Mouse (Mus musculus) kidney, postnatal 0 days (tissue): ENCODE results near the gene Dpf2. TPM values are rescaled to one million over a fixed set of nuclear protein-coding genes. Genes with fewer than 3 reads are reported as not detected.

ENCODE experiments used
- ATAC-seq: fragments of 200-750 bp; cut with Nextera tagmentation; replicated peaks from 2 replicates; pipeline ENCODE4 v1.8.0; 2017; ENCODE audit warnings: low read depth, moderate number of reproducible peaks, moderate TSS enrichment, moderate library complexity; ENCODE audit not compliant: low FRiP score
- DNase-seq: peaks from one replicate; pipeline ENCODE4 v3.0.0-alpha.2; 2016; ENCODE audit warnings: low spot score
- H3K27ac ChIP-seq: fragments of 300-500 bp; sonication (generic); 2 replicates; pipeline ENCODE4 v1.5.1; 2014; ENCODE audit warnings: mild to moderate bottlenecking
- H3K27me3 ChIP-seq: fragments of 300-500 bp; sonication (generic); 2 replicates; pipeline ENCODE4 v1.6.1; 2014; ENCODE audit warnings: low read length, mixed read lengths; ENCODE audit not compliant: insufficient read depth
- H3K36me3 ChIP-seq: fragments of 300-500 bp; sonication (generic); 2 replicates; pipeline ENCODE4 v1.6.1; 2014; ENCODE audit warnings: low read length, mixed read lengths; ENCODE audit not compliant: insufficient read depth
- H3K4me1 ChIP-seq: fragments of 300-500 bp; sonication (generic); replicated peaks from 2 replicates; pipeline ENCODE4 v1.6.1; 2014; ENCODE audit warnings: antibody characterized with exemption, low read length, mixed read lengths; ENCODE audit not compliant: insufficient read depth
- H3K4me2 ChIP-seq: fragments of 300-500 bp; sonication (generic); 2 replicates; pipeline ENCODE4 v1.6.1; 2014; ENCODE audit warnings: mild to moderate bottlenecking, low read length, moderate library complexity, mixed read lengths
- H3K4me3 ChIP-seq: fragments of 300-500 bp; sonication (generic); replicated peaks from 2 replicates; pipeline ENCODE4 v1.5.1; 2014; ENCODE audit warnings: low read depth, low read length
- H3K9ac ChIP-seq: fragments of 300-500 bp; sonication (generic); 2 replicates; pipeline ENCODE4 v1.6.1; 2014; ENCODE audit warnings: low read depth, low read length
- H3K9me3 ChIP-seq: fragments of 300-500 bp; sonication (generic); replicated peaks from 2 replicates; pipeline ENCODE4 v1.6.1; 2016; ENCODE audit warnings: low read length, inconsistent platforms, mixed read lengths
- CTCF ChIP-seq: IDR thresholded peaks from 2 replicates; pipeline ENCODE4 v1.5.1; 2016; ENCODE audit warnings: antibody characterized with exemption, low read depth, mild to moderate bottlenecking, moderate library complexity
- WGBS: fragments of 180-500 bp; shearing (Covaris S2); extraction: QIAGEN DNeasy Blood & Tissue Kit; methylation state at CpG from one replicate; pipeline ENCODE4 v1.1.7; 2014; 5-methylcytosine and 5-hydroxymethylcytosine counted together
- polyA plus RNA-seq: library from polyadenylated mRNA; unstranded; fragments of >200 nt; fragmentation: Nextera tagmentation; extraction: Ambion mirVana; gene quantifications from 2 replicates; pipeline ENCODE4 v1.2.1, GENCODE M21; 2015

Dpf2 gene
- polyA plus RNA-seq, 1 experiment from 2014 or later: 109 TPM

- WGBS: 2% methylated on average over 14 of the region's 14 CpGs
- H3K36me3 ChIP-seq: peaks cover 12% of the 10 kb centered on the region; the same call in 1 of the 2 replicates
- DNase-seq (no peak), ATAC-seq (no peak)
- TF ChIP-seq CTCF: no peak
- H3K4me2 ChIP-seq: peak overlapping the region; percentile 80
- H3K9me3 ChIP-seq: no peaks in the 10 kb centered on the region
- H3K4me1 ChIP-seq: peaks cover 17% of the 10 kb centered on the region; the same call in 1 of the 2 replicates
- H3K9ac ChIP-seq: peak overlapping the region; percentile 95
- no peaks in the 10 kb centered on the region for H3K27me3 ChIP-seq
- peak overlapping the region; percentile 81 for H3K27ac ChIP-seq
- peak overlapping the region; percentile 76 for H3K4me3 ChIP-seq
Measured at GRCm38 (mm10) chr19:5911430-5912102, 1.2 kb downstream of the Dpf2 start.

DNA sequence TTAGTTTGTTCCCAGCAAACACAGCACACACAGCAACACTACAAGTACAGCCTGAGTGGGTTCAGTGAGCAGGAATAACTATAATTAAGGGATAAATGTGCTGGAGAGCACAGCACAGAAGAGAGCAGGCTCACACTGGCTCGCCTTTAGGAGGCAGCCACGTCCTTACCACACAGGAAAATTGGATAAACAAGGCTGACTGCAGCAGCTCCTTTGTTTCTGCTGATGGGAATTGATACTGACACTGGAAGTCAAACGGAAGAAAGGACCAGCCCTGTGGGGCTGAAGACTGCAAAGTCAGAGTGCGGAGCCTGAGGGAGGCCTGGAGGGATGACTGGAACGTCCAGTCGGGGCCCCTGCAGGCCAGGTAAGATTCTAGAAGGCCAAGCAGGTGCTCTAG lies 2.6 kb downstream of the Dpf2 start:
- Histone ChIP-seq H3K27ac (peak overlapping the region; percentile 55; the same call in 1 of the 2 replicates), H3K36me3 (peaks cover 23% of the 10 kb centered on the region), H3K9ac (peak overlapping the region; percentile 95; the same call in 1 of the 2 replicates), H3K4me1 (peaks cover 17% of the 10 kb centered on the region; the same call in 1 of the 2 replicates), H3K27me3 (no peaks in the 10 kb centered on the region), H3K4me2 (peak overlapping the region; percentile 80), H3K4me3 (peak overlapping the region; percentile 2; the same call in 1 of the 2 replicates), H3K9me3 (no peaks in the 10 kb centered on the region)
- ATAC-seq (no peak), DNase-seq (no peak)
- TF ChIP-seq CTCF: peak; percentile 20; the same call in 1 of the 2 replicates
- 39% methylated on average over 6 of the region's 6 CpGs for WGBS

- no peak for ATAC-seq
- no peak for DNase-seq
- Histone ChIP-seq H3K27me3 (no peaks in the 10 kb centered on the region), H3K4me2 (no peak overlapping the region), H3K27ac (no peak overlapping the region), H3K9me3 (no peaks in the 10 kb centered on the region), H3K4me3 (no peak overlapping the region), H3K36me3 (peaks cover 51% of the 10 kb centered on the region), H3K4me1 (peaks cover 17% of the 10 kb centered on the region; the same call in 1 of the 2 replicates), H3K9ac (no peak overlapping the region)
- WGBS: 87% methylated on average over 3 of the region's 3 CpGs
- TF ChIP-seq CTCF: no peak
Measured at GRCm38 (mm10) chr19:5907275-5907674, 5.5 kb downstream of the Dpf2 start.

DNA sequence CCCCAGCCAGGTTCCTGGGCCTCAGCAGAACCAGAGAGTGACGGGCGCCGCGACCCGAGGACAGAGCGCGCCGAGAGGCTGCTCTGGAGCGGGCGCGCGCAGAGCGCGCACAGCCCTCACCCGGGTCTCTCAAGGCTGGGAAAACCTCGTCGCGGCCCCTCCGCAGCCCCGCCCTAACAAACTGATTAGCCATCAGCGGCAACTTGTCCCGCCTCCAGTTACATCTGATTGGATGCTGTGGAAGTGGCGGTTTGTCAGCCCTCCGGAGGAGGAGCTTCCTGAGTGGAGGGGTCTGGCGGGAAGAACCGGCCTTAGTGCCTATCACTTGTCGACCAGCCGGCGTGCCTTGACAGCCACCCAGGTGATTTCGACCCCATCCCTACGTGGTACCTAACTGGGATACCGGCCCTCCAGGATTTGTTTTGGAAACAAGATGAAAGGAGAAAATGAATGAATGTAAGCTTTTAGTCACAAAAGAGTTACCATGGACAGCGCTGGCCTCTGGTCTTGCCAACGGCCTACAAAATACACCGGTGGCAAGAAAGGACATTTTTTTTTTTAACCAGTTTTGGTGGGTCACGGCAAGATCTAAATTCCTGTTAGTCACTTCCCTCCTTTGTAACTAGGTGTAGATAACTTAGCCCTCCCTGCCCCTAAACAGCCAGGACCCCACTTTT lies 18.7 kb downstream of the Dpf2 start, which contains the start of gene Tigd3:
TSS of gene Tigd3 (minus strand) at position 148 of the 677 bp plus-strand sequence.
- H3K9ac ChIP-seq: peak within 1 kb of the TSS; percentile 78
- H3K27ac ChIP-seq: peak within 1 kb of the TSS; percentile 47
- ATAC-seq (peak; percentile 93), DNase-seq (peak; percentile 98)
- H3K4me1 ChIP-seq: 0 out of 2 replicates have a peak, but pooled peaks cover 6% of the 10 kb centered on the region
- peak within 1 kb of the TSS; percentile 91 for H3K4me2 ChIP-seq
- H3K9me3 ChIP-seq: no peaks in the 10 kb centered on the region
- H3K27me3 ChIP-seq: no peaks in the 10 kb centered on the region
- 2% methylated on average over 36 of the region's 36 CpGs for WGBS
- H3K36me3 ChIP-seq: peaks cover 11% of the 10 kb centered on the region; the same call in 1 of the 2 replicates
- TF ChIP-seq CTCF: no peak
- H3K4me3 ChIP-seq: peak within 1 kb of the TSS; percentile 57

GRCm38 (mm10) chr19:5893282-5894001 lies 19.4 kb downstream of the Dpf2 start:
- Histone ChIP-seq H3K27me3 (no peaks in the 10 kb centered on the region), H3K4me1 (0 out of 2 replicates have a peak, but pooled peaks cover 6% of the 10 kb centered on the region), H3K36me3 (peaks cover 7% of the 10 kb centered on the region; the same call in 1 of the 2 replicates), H3K9ac (peak overlapping the region; percentile 78), H3K27ac (peak overlapping the region; percentile 47), H3K9me3 (no peaks in the 10 kb centered on the region), H3K4me3 (peak overlapping the region; percentile 57), H3K4me2 (peak overlapping the region; percentile 91)
- DNase-seq (no peak), ATAC-seq (no peak; the same call in 1 of the 2 replicates)
- WGBS: 8% methylated on average over 25 of the region's 31 CpGs
- no peak for TF ChIP-seq CTCF

DNA sequence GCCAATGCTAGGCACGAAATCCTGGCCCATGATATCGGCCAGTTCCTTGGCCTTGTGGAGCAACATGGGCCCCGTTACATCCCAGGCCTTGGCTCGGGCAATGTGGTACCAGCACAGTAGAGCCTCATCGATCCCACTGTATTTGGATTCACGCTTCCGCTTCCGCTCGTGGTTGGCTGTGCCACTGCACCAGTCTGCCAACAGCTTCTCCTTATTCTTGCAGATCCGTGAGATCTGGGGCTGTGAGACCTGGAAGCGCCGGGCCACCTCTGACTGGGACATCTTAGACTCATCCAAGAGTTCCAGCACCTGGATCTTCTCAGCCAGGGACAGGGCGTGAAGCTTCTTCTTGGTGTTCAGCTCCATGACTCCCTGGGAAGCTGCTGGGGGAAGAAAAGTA lies 20.1 kb downstream of the Dpf2 start:
- no peak overlapping the region for H3K4me3 ChIP-seq
- no peaks in the 10 kb centered on the region for H3K27me3 ChIP-seq
- ATAC-seq (no peak), DNase-seq (no peak)
- H3K9ac ChIP-seq: no peak overlapping the region
- H3K4me2 ChIP-seq: 0 out of 2 replicates have a peak overlapping the region, but pooled peaks have one; percentile 91
- TF ChIP-seq CTCF: no peak
- WGBS: 95% methylated on average over 13 of the region's 13 CpGs
- H3K9me3 ChIP-seq: no peaks in the 10 kb centered on the region
- peaks cover 4% of the 10 kb centered on the region; the same call in 1 of the 2 replicates for H3K36me3 ChIP-seq
- H3K4me1 ChIP-seq: 0 out of 2 replicates have a peak, but pooled peaks cover 6% of the 10 kb centered on the region
- H3K27ac ChIP-seq: no peak overlapping the region
